Mouse (Mus musculus) cerebellum, adult 2 months (tissue): Measurements from ENCODE around the gene Gfra1.

Source experiments
- CTCF ChIP-seq: fragments of 200-500 bp; IDR thresholded peaks from 2 replicates; pipeline ENCODE4 v1.5.1; 2011; ENCODE audit warnings: low read depth, mild to moderate bottlenecking, control low read depth, low read length, moderate library complexity, borderline replicate concordance; ENCODE audit not compliant: insufficient read depth
- POLR2A ChIP-seq: fragments of 200-500 bp; IDR thresholded peaks from 2 replicates; pipeline ENCODE4 v1.6.1; 2011; ENCODE audit warnings: low read length, control low read depth, borderline replicate concordance; ENCODE audit not compliant: insufficient read depth

GRCm38 (mm10) chr19:58313785-58314184, 141.9 kb downstream of the Gfra1 start:
- TF ChIP-seq CTCF (peak; percentile 20; the same call in 1 of the 2 replicates), POLR2A (no peak)
